Comparison of ENCODE assay signal across 17 mouse cellular contexts in the genomic region with DNA sequence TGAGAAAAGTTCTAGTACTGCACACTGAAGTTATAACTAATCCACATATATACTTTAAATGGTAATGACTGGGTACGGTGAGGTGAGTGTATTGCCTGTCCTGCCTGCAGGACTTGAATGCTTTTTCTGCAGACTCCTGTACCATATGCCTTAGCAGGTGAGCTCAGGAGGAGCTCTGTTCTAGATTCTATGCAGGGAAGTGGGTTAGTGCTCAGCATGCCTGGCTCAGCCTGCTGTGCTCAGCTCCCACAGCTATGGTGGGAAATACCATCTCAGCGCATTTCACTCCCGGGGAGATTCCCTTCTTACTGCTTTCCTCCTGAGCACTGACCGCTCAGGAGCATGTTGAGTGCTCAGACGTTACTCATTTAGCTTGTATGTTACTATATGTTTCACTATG.
"Had no signal": no experiment of that assay in that cellular context is flagged by ENCODE, and none has a peak within 500 bp of the region (broad histone marks: within the 10 kb centered on the region; RNA-seq: fewer than 3 reads in every experiment).

No protein-coding gene starts in this region.

- ATAC-seq: hindbrain, embryonic 16.5 days; inflammation-experienced regulatory T-cells, adult 6 months; intestine, embryonic 15.5 days; intestine, postnatal 0 days; liver, embryonic 12.5 days had no signal

- DNase-seq: gastrocnemius, postnatal 10 days; gastrocnemius, postnatal 25 days; heart, adult 18-20 months; heart, postnatal 10 days; heart, postnatal 4 days; kidney, adult 18-20 months; kidney, adult 8-10 months; kidney, postnatal 14 days; kidney, postnatal 36 days; layer of hippocampus, adult 9-11 months; layer of hippocampus, postnatal 36 days; left cerebral cortex, postnatal 4 days had no signal
